ENCODE assay signal across 13 mouse cellular contexts in genomic region chr7:122229306-122229705, GRCm38 (mm10). TPM values are rescaled to one million over a fixed set of nuclear protein-coding genes. Genes with fewer than 3 reads are reported as not detected.
"Had no signal": no experiment of that assay in that cellular context is flagged by ENCODE, and none has a peak within 500 bp of the region (broad histone marks: within the 10 kb centered on the region; RNA-seq: fewer than 3 reads in every experiment).

No protein-coding gene starts in this region.

- DNase-seq: retina, postnatal 1 day; right cerebral cortex, adult 18-20 months; right cerebral cortex, postnatal 14 days; right cerebral cortex, postnatal 25 days; right cerebral cortex, postnatal 4 days; spleen, adult 18-20 months; thymus, adult 18-20 months; thymus, adult 2 months; thymus, postnatal 14 days; thymus, postnatal 25 days; thymus, postnatal 36 days; thymus, postnatal 4 days had no signal

RNA-seq across cellular contexts. Expression of gene Chp2, which starts 10.0 kb away (rescaled TPM):
- total RNA-seq: neutrophil, adult 5-6 weeks had no signal

RNA-seq across cellular contexts. Expression of gene Ern2, which starts 43.3 kb away (rescaled TPM):
- total RNA-seq: neutrophil, adult 5-6 weeks had no signal
